Mouse (Mus musculus) limb, embryonic 10.5 days (tissue): ENCODE data around the gene Nudt2. TPM values are rescaled to one million over a fixed set of nuclear protein-coding genes. Genes with fewer than 3 reads are reported as not detected.

Experiments used
- polyA plus RNA-seq: library from polyadenylated mRNA; unstranded; fragments of >200 nt; fragmentation: Nextera tagmentation; extraction: Ambion mirVana; gene quantifications from 2 replicates; pipeline ENCODE4 v1.2.1, GENCODE M21; 2016

Gene Nudt2
- polyA plus RNA-seq, 1 experiment from 2014 or later, result 54.3 TPM

Other genes with a start within 250 kb of the Nudt2 start
- gene Ubap2, start 190.0 kb upstream of the Nudt2 start, polyA plus RNA-seq, result 95.6 and 106 TPM in 2 replicates
- gene Dcaf12, start 150.3 kb upstream of the Nudt2 start, polyA plus RNA-seq, result 55.0 and 59.5 TPM in 2 replicates
- 58.6 and 59.4 TPM in 2 replicates for gene Ubap1, start 116.2 kb upstream of the Nudt2 start, polyA plus RNA-seq
- gene Kif24, start 264 bp upstream of the Nudt2 start, polyA plus RNA-seq, result 14.1 and 14.5 TPM in 2 replicates
- 3.4 and 5.2 TPM in 2 replicates for gene AI464131, start 37.9 kb downstream of the Nudt2 start, polyA plus RNA-seq
- 4.3 and 7.3 TPM in 2 replicates for gene 1110017D15Rik, start 52.2 kb downstream of the Nudt2 start, polyA plus RNA-seq
- gene Fam219a, start 104.4 kb downstream of the Nudt2 start, polyA plus RNA-seq, result 1.1 and 1.9 TPM in 2 replicates
- 0.93 and 1.7 TPM in 2 replicates for gene Dnaic1, start 104.6 kb downstream of the Nudt2 start, polyA plus RNA-seq
- 21.0 and 24.2 TPM in 2 replicates for gene Enho, start 175.2 kb downstream of the Nudt2 start, polyA plus RNA-seq
- gene Cntfr, start 231.9 kb downstream of the Nudt2 start, polyA plus RNA-seq, result 6.1 and 7.8 TPM in 2 replicates
- 202 and 253 TPM in 2 replicates for gene Il11ra1, start 234.8 kb downstream of the Nudt2 start, polyA plus RNA-seq
- 93.6 and 101 TPM in 2 replicates for gene Rpp25l, start 248.4 kb downstream of the Nudt2 start, polyA plus RNA-seq